Mouse (Mus musculus) cerebellum, adult 9-11 months (tissue): ENCODE measurements around the gene Ptbp2.

ENCODE experiments used
- DNase-seq: peaks from one replicate; pipeline ENCODE4 v3.0.0; 2022

The Ptbp2 gene

DNA sequence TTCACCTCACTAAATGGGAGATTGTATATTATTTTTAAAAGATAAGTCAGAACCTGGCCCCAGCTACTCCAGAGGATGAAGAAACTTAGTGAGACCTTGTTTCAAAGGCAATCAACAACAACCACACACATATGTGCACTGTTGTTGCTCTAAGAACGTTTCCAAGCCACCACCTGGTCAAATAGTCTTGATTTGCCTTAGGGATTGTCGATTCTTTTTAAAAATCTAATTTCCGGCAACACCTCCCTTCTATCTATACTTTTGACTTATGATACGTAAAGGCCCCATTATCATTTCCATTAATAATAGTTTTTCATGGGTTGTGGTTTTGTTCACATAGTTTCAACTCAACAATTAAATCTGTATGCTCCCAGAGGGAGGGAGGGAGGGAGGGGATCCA lies at the start of gene Ptbp2:
Gene Ptbp2, minus strand, starts transcription at position 101 of the 400 bp plus-strand sequence.
- no peak for DNase-seq

- DNase-seq, result no peak
These were observed 30.4 kb upstream of the Ptbp2 start for GRCm38 (mm10) chr3:119814678-119815077.

- DNase-seq, result no peak
These were observed 21.9 kb upstream of the Ptbp2 start for GRCm38 (mm10) chr3:119806123-119806522.

DNA sequence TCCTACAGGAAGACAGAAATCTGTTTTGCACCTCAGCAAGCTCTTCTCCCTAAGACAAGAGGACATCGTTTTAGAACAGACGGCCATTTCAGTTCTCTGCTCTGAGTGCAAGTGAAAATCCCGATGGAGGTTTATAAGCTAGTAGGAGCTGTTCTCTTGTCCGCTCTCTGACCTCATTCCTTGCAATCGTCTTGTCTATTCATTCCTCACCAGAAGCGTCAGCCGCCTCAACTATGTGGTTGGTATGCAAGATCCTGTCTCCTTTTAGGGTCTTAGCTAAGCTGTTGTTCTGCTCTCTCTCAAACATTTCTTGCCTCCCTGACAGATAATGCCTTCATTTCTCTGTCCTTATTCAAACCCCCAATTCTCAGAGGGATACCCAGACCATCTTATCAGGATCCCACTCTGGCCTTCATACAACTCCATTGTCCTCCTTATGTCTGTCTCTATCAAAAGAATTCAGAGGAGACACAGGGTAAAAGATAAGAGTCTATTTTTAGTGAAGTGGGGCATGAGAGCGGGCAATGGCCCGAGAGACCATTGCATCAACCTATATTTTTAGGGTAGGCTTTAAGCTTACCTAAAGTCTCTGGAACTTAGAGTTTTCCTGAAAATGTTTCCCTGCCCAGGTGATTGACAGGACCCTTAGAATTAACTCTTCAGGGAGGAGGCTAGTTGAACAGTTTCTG lies 10.6 kb upstream of the Ptbp2 start:
- DNase-seq, result no peak

- peak; percentile 91 for DNase-seq
These were observed 1.1 kb downstream of the Ptbp2 start for GRCm38 (mm10) chr3:119782946-119783701.

DNA sequence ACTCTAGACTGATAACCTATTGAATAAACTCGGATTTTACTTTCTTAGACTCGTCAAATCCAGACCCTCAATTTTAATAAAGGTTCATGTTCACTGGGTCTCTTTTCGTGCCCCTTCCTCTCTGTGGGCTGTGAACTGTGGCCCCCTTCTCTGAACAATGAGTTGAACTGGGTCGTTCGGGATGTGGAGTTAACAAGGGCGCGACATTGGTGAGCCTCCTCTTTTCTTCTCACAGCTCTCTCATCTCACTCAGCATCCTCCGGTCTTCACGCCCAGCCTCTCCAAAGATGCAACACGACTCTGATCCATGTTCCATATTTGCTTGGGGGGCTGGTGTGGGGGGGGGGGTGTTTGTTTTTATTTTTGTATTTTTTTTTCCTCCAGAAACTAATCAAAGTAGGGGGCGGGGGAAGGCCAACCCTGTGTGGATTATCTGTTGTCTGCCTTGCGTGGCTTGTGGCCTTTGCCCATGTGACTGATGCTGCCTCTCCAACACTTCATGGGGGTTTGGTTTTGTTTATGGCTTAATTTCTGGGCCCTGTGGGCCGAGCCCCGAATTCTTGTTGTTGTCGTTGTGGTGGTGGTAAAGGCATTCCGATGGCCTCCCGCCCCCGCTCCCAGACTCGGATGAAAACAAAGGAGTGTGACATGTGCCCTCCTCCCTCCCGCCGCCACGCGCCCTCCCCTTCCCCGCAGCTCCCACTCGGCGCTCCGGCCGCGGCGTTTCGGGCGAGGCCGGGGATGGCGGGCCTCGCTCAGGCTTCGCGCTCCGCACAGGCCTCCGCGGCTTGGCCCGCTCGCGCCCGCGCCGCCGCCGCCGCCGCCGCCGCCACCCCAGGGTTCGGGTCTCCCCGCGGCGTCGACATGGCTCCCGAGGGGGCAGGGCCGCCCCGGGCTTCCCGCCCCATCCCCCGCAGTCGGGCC lies 2.0 kb downstream of the Ptbp2 start:
- peak; percentile 74 for DNase-seq

- no peak for DNase-seq
These were observed 3.4 kb downstream of the Ptbp2 start for GRCm38 (mm10) chr3:119780876-119781275.

GRCm38 (mm10) chr3:119779261-119779660 lies 5.0 kb downstream of the Ptbp2 start:
- DNase-seq, result no peak

GRCm38 (mm10) chr3:119778431-119778830 lies 5.8 kb downstream of the Ptbp2 start:
- DNase-seq, result no peak

GRCm38 (mm10) chr3:119776129-119776528 lies 8.1 kb downstream of the Ptbp2 start:
- DNase-seq, result no peak

DNA sequence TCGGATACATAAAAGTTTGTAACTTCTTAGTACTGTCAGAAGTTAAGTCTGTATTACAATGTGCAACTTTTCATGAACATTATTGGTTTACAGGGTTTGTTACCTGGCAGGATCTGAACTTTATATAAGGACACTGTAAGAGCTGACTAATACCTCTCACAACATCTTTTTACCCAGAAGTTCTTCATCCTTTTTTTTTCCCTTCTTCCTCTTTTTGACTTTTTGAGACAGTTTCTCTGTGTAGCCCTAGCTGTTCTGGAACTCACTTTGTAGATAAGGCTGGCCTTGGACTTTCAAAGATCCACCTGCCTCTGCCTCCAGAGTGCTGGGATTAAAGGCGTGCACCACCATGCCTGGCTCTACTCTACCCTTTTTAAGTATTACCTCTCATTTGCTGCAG lies 11.5 kb downstream of the Ptbp2 start:
- no peak for DNase-seq

DNA sequence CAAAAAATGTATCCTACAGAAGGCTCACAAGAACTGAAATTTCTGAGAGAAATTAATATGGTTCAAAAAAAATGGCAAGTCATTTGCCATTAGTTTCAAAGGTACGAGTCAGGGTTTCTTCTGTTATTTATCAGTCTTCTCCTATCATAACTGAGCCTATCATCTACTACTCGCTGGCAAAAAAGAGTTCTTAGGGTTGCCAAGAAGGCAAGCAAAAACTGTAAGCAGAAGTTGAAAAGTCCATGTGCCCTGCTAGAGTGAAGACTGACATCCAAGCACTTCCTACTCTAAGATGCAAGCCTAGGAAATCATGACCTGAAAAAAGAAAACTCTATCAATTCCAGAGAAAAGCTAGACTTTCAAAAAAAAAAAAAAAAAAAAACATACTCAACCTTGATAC lies 20.5 kb downstream of the Ptbp2 start:
- no peak for DNase-seq

- no peak for DNase-seq
These were observed 22.5 kb downstream of the Ptbp2 start for GRCm38 (mm10) chr3:119761732-119762131.

DNA sequence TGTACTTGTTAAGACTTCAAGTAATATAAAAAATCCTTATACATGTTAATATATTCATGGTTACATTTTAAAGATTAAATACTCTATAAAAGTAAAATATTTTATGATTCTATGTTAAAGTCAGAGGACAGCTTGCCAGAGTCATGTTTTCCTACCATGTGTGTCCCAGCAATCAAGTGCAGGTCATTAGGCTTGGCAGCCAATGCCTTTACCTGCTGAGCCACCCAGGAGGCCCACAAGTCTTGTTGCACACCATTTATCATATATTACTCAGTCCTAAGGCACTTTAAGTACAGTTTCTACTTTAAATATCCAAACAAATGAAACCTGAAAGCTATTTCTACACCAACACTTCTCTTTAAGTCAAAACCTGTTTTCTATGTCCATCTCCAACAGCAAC lies 30.5 kb downstream of the Ptbp2 start:
- DNase-seq, result peak; percentile 28

DNA sequence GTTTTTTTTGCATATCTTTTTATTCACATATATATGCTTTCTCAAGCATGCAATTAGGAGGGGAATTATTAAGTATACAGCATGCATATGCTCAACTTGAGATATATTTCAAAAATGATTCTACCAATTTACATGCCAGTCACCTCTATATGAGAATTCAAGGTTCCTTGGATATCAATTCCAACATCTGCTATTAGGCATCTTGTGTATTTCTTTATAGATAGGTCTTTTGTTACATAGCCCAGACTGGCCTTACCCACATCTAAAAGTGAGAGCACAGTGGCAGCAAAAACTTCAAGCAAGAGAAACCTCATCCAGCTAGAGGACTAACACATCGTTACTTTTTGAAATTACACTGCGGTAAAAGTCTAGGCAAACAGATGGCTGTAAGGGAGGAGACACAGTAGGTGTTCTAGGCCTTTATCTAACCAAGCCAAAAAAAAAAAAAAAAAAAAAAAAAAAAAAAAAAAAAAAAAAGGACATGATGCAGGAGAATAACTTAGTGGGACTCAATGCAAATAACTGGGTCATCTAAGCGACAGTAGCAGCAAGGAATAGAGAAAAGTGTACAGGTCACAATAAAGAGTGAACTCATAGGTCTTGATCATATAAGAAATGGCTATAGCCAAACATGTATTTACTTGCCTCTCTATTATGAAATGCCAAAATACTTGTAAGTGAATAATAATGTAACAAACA lies 34.6 kb downstream of the Ptbp2 start:
- peak; percentile 61 for DNase-seq

- no peak for DNase-seq
These were observed 35.1 kb downstream of the Ptbp2 start for GRCm38 (mm10) chr3:119749140-119749539.

DNA sequence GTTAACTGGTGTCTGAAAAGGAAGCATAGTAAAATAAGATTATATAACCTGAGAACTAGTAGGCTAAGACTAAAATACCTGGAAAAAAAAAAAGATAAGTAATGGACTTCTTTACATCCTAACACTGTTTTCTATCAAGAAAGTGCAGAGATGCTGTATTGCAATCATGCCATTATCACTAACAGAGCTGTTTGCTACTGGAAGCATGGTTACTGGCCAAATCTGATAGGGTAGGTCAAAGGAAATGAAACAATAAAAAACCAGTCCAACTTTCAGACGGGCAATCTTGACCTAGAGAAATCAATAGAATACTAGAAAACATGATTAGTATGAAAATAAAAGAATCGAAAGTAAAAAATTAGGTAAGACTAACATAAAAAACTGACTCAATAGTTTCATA lies 37.6 kb downstream of the Ptbp2 start:
- DNase-seq, result no peak

GRCm38 (mm10) chr3:119745801-119746200 lies 38.5 kb downstream of the Ptbp2 start:
- no peak for DNase-seq

GRCm38 (mm10) chr3:119729863-119730262 lies 54.4 kb downstream of the Ptbp2 start:
- DNase-seq, result no peak

DNA sequence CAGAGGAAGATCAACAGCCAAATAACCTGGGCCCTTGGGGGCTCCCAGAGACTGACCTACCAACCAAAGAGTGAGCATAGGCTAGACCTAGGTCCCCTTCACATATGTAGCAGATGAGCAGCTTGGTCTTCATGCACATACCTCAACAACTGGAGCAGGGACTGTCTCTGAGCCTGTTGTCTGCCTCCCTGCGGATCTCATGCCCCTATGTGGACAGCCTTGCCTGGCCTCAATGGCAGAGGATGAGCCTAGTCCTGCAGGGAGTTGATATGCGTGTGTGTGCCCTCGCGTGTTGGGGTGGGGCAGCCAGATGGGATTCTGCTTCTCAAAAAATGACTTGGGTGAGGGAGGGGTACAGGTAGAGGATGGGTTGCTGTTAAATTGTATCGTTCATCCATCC lies 72.2 kb downstream of the Ptbp2 start:
- no peak for DNase-seq

- no peak for DNase-seq
These were observed 72.8 kb downstream of the Ptbp2 start for GRCm38 (mm10) chr3:119711503-119711902.

- DNase-seq, result no peak
These were observed 82.8 kb downstream of the Ptbp2 start for GRCm38 (mm10) chr3:119701467-119701866.

DNA sequence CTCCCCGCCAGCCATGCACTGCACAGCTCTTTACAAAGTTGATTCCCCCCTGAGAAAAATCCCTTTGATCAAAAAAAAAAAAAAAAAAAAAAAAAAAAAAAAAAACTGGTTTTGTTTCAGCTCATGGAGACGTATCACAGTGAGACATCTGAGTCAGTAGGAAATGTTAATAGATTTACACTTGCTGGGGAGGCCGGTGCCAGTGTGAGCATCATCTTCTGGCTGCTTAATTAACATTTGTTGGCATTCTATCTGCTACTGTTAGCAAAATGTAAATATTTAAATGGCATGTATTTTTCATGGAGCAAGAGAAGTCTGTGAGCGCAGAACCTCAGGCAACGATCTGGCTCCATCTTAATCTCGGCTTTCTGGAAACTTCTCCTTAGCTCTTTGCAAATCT lies 99.5 kb downstream of the Ptbp2 start:
- DNase-seq, result no peak
